9 mouse cellular contexts compared by ENCODE assay signal in genomic region chr11:118998540-118999265, GRCm38 (mm10). TPM values are rescaled to one million over a fixed set of nuclear protein-coding genes. Genes with fewer than 3 reads are reported as not detected.
A peak's percentile ranks its signal among the peaks of the same experiment; 100 is the strongest.
DNase-seq lines count a peak whose midpoint lies in the region; ATAC-seq and TF ChIP-seq lines count a peak whose summit lies in the region.
"Had no signal": no experiment of that assay in that cellular context is flagged by ENCODE, and none has a peak within 500 bp of the region (broad histone marks: within the 10 kb centered on the region; RNA-seq: fewer than 3 reads in every experiment).

No protein-coding gene starts in this region.

- intact Hi-C loops in left cerebral cortex, adult 2 months (cut with DNase I): loop anchor here (2.0 kb wide), 2 partner anchors 24 to 192 kb away; partner anchors contain the start of gene Cbx2

- H3K27ac ChIP-seq in left cerebral cortex, adult 2 months: peak overlapping the region; percentile 61; the same call in 1 of the 2 replicates

- ATAC-seq in common myeloid progenitor, adult 5-6 weeks (replicated peaks; ENCODE audit: low read depth, poor library complexity, severe bottlenecking): peak; percentile 86

- peak; percentile 65 for DNase-seq in WW6 (ENCODE audit: low read depth, low spot score)
- peak; percentile 82 for DNase-seq in gastrocnemius, postnatal 10 days
- peak; percentile 83 for DNase-seq in hindlimb bud, embryonic 11.5 days (ENCODE audit: extremely low spot score, low read depth, low spot score)
- peak; percentile 83 to 90 for DNase-seq in left cerebral cortex, adult 2 months (ENCODE audit: extremely low spot score in 1 of 2, low spot score in 2 of 2)
- peak; percentile 95 for DNase-seq in mesoderm, embryonic 11.5 days (ENCODE audit: low read depth, low spot score)
- DNase-seq in right cerebral cortex, postnatal 36 days (ENCODE audit: low spot score in 2 of 2): peak; percentile 78 to 82
- peak; percentile 71 to 82 for DNase-seq in urinary bladder, postnatal 4 days (ENCODE audit: low spot score in 2 of 2)

- peak; percentile 97 for TF ChIP-seq CTCF in left cerebral cortex, adult 2 months (IDR thresholded peaks at IDR 0.05)

- H3K4me3 ChIP-seq in left cerebral cortex, adult 2 months: peak overlapping the region; percentile 31
- H3K4me3 ChIP-seq: myocyte had no signal

RNA-seq across cellular contexts. Expression of gene Enpp7, which starts 10.7 kb away (rescaled TPM):
- not detected in 2 replicates for total RNA-seq in common myeloid progenitor, adult 5-6 weeks (2017)
- not detected for total RNA-seq in gastrocnemius, postnatal 10 days (2021)
- not detected for total RNA-seq in left cerebral cortex, adult 2 months (2021)

RNA-seq across cellular contexts. Expression of gene Cbx2, which starts 24.1 kb away (rescaled TPM):
- total RNA-seq in common myeloid progenitor, adult 5-6 weeks (2017): 7.3 and 8.3 TPM in 2 replicates
- total RNA-seq in gastrocnemius, postnatal 10 days (2021): 1 to 10 TPM; 2.3 to 3.0 TPM
- total RNA-seq in left cerebral cortex, adult 2 months (2021): 1 to 10 TPM; 3.2 to 3.4 TPM

RNA-seq across cellular contexts. Expression of gene Cbx8, which starts 42.1 kb away (rescaled TPM):
- 1.4 and 2.5 TPM in 2 replicates for total RNA-seq in common myeloid progenitor, adult 5-6 weeks (2017)
- 1 to 10 TPM; 2.3 to 4.7 TPM for total RNA-seq in gastrocnemius, postnatal 10 days (2021)
- 10 to 100 TPM; 11.1 to 11.2 TPM for total RNA-seq in left cerebral cortex, adult 2 months (2021)

Comparison
In these comparisons a context has a peak if more than half of its experiments do, and no peak if none do; other contexts are left out.
1. Peak in every context shown above with its lines: DNase-seq, ATAC-seq, H3K4me3 ChIP-seq and H3K27ac ChIP-seq.